Mouse (Mus musculus): ENCODE measurements around the gene Tmem33. TPM values are rescaled to one million over a fixed set of nuclear protein-coding genes. Genes with fewer than 3 reads are reported as not detected.
A peak's percentile ranks its signal among the peaks of the same experiment; 100 is the strongest.

The Tmem33 gene
- 100 and 114 TPM in 2 replicates for polyA plus RNA-seq (2015; fragmentation: Nextera tagmentation; extraction: Ambion mirVana)

GRCm38 (mm10) chr5:67260531-67261371 lies at the start of gene Tmem33:
TSS of gene Tmem33 (plus strand) at chr5:67260565.
- WGBS (ENCODE audit: insufficient replicate concordance): under 1% methylated on average over 67 of the region's 67 CpGs
- Histone ChIP-seq H3K27me3 (no peaks in the 10 kb centered on the region), H3K36me3 (peaks cover 22% of the 10 kb centered on the region), H3K27ac (peak within 1 kb of the TSS; percentile 98), H3K9me3 (replicated peaks) (no peaks in the 10 kb centered on the region), H3K4me1 (replicated peaks) (peaks cover 52% of the 10 kb centered on the region), H3K4me2 (peak within 1 kb of the TSS; percentile 77), H3K9ac (peak within 1 kb of the TSS; percentile 97), H3K4me3 (replicated peaks) (peak within 1 kb of the TSS; percentile 96)
- DNase-seq (peak; percentile 92), ATAC-seq (ENCODE audit: low read depth) (peak; percentile 88)

- Histone ChIP-seq H3K9ac (no peak overlapping the region), H3K4me2 (no peak overlapping the region), H3K27me3 (peaks cover 72% of the 10 kb centered on the region), H3K4me3 (replicated peaks) (no peak overlapping the region), H3K36me3 (no peaks in the 10 kb centered on the region), H3K27ac (no peak overlapping the region), H3K4me1 (replicated peaks) (no peaks in the 10 kb centered on the region), H3K9me3 (replicated peaks) (no peaks in the 10 kb centered on the region)
- ATAC-seq (ENCODE audit: low read depth) (no peak), DNase-seq (no peak)
- WGBS (ENCODE audit: insufficient replicate concordance): 21% methylated on average over 5 of the region's 5 CpGs
Measured at GRCm38 (mm10) chr5:67213168-67213567, 47.2 kb upstream of the Tmem33 start.

GRCm38 (mm10) chr5:67215121-67216030 lies 45.0 kb upstream of the Tmem33 start:
- Histone ChIP-seq H3K4me3 (replicated peaks) (no peak overlapping the region), H3K9ac (no peak overlapping the region), H3K4me2 (no peak overlapping the region), H3K36me3 (no peaks in the 10 kb centered on the region), H3K9me3 (replicated peaks) (no peaks in the 10 kb centered on the region), H3K27ac (no peak overlapping the region), H3K4me1 (replicated peaks) (no peaks in the 10 kb centered on the region), H3K27me3 (peaks cover 88% of the 10 kb centered on the region)
- WGBS (ENCODE audit: insufficient replicate concordance): 3% methylated on average over 28 of the region's 28 CpGs
- no peak for ATAC-seq (ENCODE audit: low read depth)
- DNase-seq: no peak

- no peak overlapping the region for H3K4me2 ChIP-seq
- ATAC-seq (ENCODE audit: low read depth): no peak
- H3K9me3 ChIP-seq (replicated peaks): no peaks in the 10 kb centered on the region
- 3% methylated on average over 41 of the region's 49 CpGs for WGBS (ENCODE audit: insufficient replicate concordance)
- H3K9ac ChIP-seq: no peak overlapping the region
- H3K36me3 ChIP-seq: no peaks in the 10 kb centered on the region
- H3K4me3 ChIP-seq (replicated peaks): no peak overlapping the region
- H3K27me3 ChIP-seq: peaks cover 92% of the 10 kb centered on the region
- H3K27ac ChIP-seq: no peak overlapping the region
- no peaks in the 10 kb centered on the region for H3K4me1 ChIP-seq (replicated peaks)
- no peak for DNase-seq
Measured at GRCm38 (mm10) chr5:67216031-67216778, 44.2 kb upstream of the Tmem33 start.

- Histone ChIP-seq H3K9ac (no peak overlapping the region), H3K9me3 (replicated peaks) (no peaks in the 10 kb centered on the region), H3K4me2 (no peak overlapping the region), H3K27ac (no peak overlapping the region), H3K27me3 (peaks cover 94% of the 10 kb centered on the region), H3K4me3 (replicated peaks) (no peak overlapping the region), H3K4me1 (replicated peaks) (no peaks in the 10 kb centered on the region), H3K36me3 (no peaks in the 10 kb centered on the region)
- no peak for DNase-seq
- no peak for ATAC-seq (ENCODE audit: low read depth)
- 6% methylated on average over 9 of the region's 9 CpGs for WGBS (ENCODE audit: insufficient replicate concordance)
Measured at GRCm38 (mm10) chr5:67216779-67217095, 43.6 kb upstream of the Tmem33 start.

- 7% methylated on average over 6 of the region's 6 CpGs for WGBS (ENCODE audit: insufficient replicate concordance)
- Histone ChIP-seq H3K36me3 (no peaks in the 10 kb centered on the region), H3K4me2 (no peak overlapping the region), H3K4me1 (replicated peaks) (no peaks in the 10 kb centered on the region), H3K4me3 (replicated peaks) (no peak overlapping the region), H3K9ac (no peak overlapping the region), H3K27me3 (peaks cover 95% of the 10 kb centered on the region), H3K9me3 (replicated peaks) (no peaks in the 10 kb centered on the region), H3K27ac (no peak overlapping the region)
- DNase-seq (no peak), ATAC-seq (ENCODE audit: low read depth) (no peak)
Measured at GRCm38 (mm10) chr5:67221901-67222300, 38.5 kb upstream of the Tmem33 start.

- no peaks in the 10 kb centered on the region for H3K36me3 ChIP-seq
- no peak for DNase-seq
- H3K4me3 ChIP-seq (replicated peaks): no peak overlapping the region
- no peaks in the 10 kb centered on the region for H3K9me3 ChIP-seq (replicated peaks)
- 1% methylated on average over 44 of the region's 44 CpGs for WGBS (ENCODE audit: insufficient replicate concordance)
- no peak overlapping the region for H3K9ac ChIP-seq
- no peak for ATAC-seq (ENCODE audit: low read depth)
- H3K4me1 ChIP-seq (replicated peaks): no peaks in the 10 kb centered on the region
- H3K4me2 ChIP-seq: 0 out of 2 replicates have a peak overlapping the region, but pooled peaks have one; percentile 12
- peaks cover 98% of the 10 kb centered on the region for H3K27me3 ChIP-seq
- no peak overlapping the region for H3K27ac ChIP-seq
Measured at GRCm38 (mm10) chr5:67222440-67223390, 37.6 kb upstream of the Tmem33 start.

GRCm38 (mm10) chr5:67223391-67224121 lies 36.8 kb upstream of the Tmem33 start:
- DNase-seq (no peak), ATAC-seq (ENCODE audit: low read depth) (no peak)
- Histone ChIP-seq H3K27me3 (peaks cover 98% of the 10 kb centered on the region), H3K4me2 (no peak overlapping the region), H3K27ac (no peak overlapping the region), H3K4me3 (replicated peaks) (no peak overlapping the region), H3K9me3 (replicated peaks) (no peaks in the 10 kb centered on the region), H3K4me1 (replicated peaks) (no peaks in the 10 kb centered on the region), H3K36me3 (no peaks in the 10 kb centered on the region), H3K9ac (no peak overlapping the region)
- WGBS (ENCODE audit: insufficient replicate concordance): 8% methylated on average over 15 of the region's 15 CpGs

GRCm38 (mm10) chr5:67224122-67224502 lies 36.3 kb upstream of the Tmem33 start:
- 15% methylated on average over 6 of the region's 6 CpGs for WGBS (ENCODE audit: insufficient replicate concordance)
- Histone ChIP-seq H3K27ac (no peak overlapping the region), H3K4me2 (no peak overlapping the region), H3K9ac (no peak overlapping the region), H3K9me3 (replicated peaks) (no peaks in the 10 kb centered on the region), H3K27me3 (peaks cover 99% of the 10 kb centered on the region), H3K36me3 (no peaks in the 10 kb centered on the region), H3K4me1 (replicated peaks) (no peaks in the 10 kb centered on the region), H3K4me3 (replicated peaks) (no peak overlapping the region)
- no peak for ATAC-seq (ENCODE audit: low read depth)
- DNase-seq: no peak

- no peak overlapping the region for H3K4me2 ChIP-seq
- no peak for ATAC-seq (ENCODE audit: low read depth)
- H3K4me1 ChIP-seq (replicated peaks): 0 out of 2 replicates have a peak, but pooled peaks cover 4% of the 10 kb centered on the region
- no peak for DNase-seq
- H3K27ac ChIP-seq: no peak overlapping the region
- no peaks in the 10 kb centered on the region for H3K36me3 ChIP-seq
- no peak overlapping the region for H3K9ac ChIP-seq
- H3K27me3 ChIP-seq: peaks cover 99% of the 10 kb centered on the region
- WGBS (ENCODE audit: insufficient replicate concordance): 37% methylated on average over 7 of the region's 7 CpGs
- no peaks in the 10 kb centered on the region for H3K9me3 ChIP-seq (replicated peaks)
- no peak overlapping the region for H3K4me3 ChIP-seq (replicated peaks)
Measured at GRCm38 (mm10) chr5:67225758-67226157, 34.6 kb upstream of the Tmem33 start.
